Mouse (Mus musculus) forebrain, embryonic 10.5 days (tissue): Measurements from ENCODE around the gene Bdkrb2. TPM values are rescaled to one million over a fixed set of nuclear protein-coding genes. Genes with fewer than 3 reads are reported as not detected.
A peak's percentile ranks its signal among the peaks of the same experiment; 100 is the strongest.

Experiments used
- DNase-seq: peaks from one replicate; pipeline ENCODE4 v3.0.0-alpha.2; 2017; ENCODE audit warnings: low spot score; ENCODE audit errors: extremely low spot score
- H3K27ac ChIP-seq: fragments of 300-500 bp; sonication (generic); 2 replicates; pipeline ENCODE4 v1.5.1; 2016; ENCODE audit warnings: mild to moderate bottlenecking
- H3K27me3 ChIP-seq: fragments of 300-500 bp; sonication (generic); 2 replicates; pipeline ENCODE4 v1.6.1; 2016; ENCODE audit warnings: mild to moderate bottlenecking; ENCODE audit not compliant: poor library complexity, severe bottlenecking
- H3K36me3 ChIP-seq: fragments of 300-500 bp; sonication (generic); replicated peaks from 2 replicates; pipeline ENCODE4 v1.6.1; 2016; ENCODE audit warnings: mild to moderate bottlenecking, moderate library complexity
- H3K4me1 ChIP-seq: fragments of 300-500 bp; sonication (generic); 2 replicates; pipeline ENCODE4 v1.6.1; 2016
- H3K4me3 ChIP-seq: fragments of 300-500 bp; sonication (generic); 2 replicates; pipeline ENCODE4 v1.5.1; 2016; ENCODE audit warnings: mild to moderate bottlenecking, moderate library complexity
- H3K9me3 ChIP-seq: fragments of 300-500 bp; sonication (generic); 2 replicates; pipeline ENCODE4 v1.6.1; 2016; ENCODE audit warnings: mild to moderate bottlenecking, moderate library complexity
- WGBS: fragments of 180-500 bp; shearing (Covaris S2); methylation state at CpG from one replicate; pipeline ENCODE4 v1.1.7; 2016; 5-methylcytosine and 5-hydroxymethylcytosine counted together
- polyA plus RNA-seq: library from polyadenylated mRNA; unstranded; fragments of >200 nt; fragmentation: Nextera tagmentation; extraction: Ambion mirVana; gene quantifications from 2 replicates; pipeline ENCODE4 v1.2.1, GENCODE M21; 2016

Bdkrb2 gene
- polyA plus RNA-seq, 1 experiment from 2014 or later: 0.25 TPM

DNA sequence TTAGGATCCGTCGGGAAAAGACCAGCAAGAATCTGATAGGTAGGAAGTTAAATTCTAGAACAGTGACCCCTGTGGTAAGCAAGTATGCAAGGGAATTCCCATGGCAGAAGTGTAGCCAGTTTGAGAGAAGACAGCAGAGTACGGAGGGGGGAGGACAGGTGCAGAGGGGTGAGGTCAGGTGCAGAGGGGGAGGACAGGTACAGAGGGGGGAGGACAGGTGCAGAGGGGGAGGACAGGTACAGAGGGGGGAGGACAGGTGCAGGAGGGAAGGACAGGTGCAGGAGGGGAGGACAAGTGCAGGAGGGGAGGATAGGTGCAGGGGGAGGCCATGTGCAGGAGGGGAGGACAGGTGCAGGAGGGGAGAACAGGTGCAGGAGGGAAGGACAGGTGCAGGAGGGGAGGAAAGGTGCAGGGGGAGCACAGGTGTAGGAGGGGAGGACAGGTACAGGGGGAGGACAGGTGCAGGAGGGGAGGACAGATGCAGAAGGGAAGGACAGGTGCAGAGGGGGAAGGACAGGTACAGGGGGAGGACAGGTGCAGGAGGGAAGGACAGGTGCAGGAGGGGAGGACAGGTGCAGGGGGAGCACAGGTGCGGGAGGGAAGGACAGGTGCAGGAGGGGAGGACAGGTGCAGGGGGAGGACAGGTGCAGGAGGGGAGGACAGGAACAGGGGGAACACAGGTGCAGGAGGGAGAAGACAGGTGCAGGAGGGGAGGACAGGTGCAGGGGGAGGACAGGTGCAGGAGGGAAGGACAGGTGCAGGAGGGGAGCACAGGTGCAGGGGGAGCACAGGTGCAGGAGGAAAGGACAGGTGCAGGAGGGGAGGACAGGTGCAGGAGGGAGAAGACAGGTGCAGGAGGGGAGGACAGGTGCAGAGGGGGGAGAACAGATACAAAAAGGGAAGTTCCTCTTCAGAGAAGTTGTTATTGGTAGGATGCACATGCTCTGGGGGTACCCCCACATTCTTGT lies 12.9 kb upstream of the Bdkrb2 start:
- H3K4me1 ChIP-seq: peaks cover 21% of the 10 kb centered on the region
- H3K4me3 ChIP-seq: no peak overlapping the region
- 72% methylated on average over 4 of the region's 4 CpGs for WGBS
- H3K27me3 ChIP-seq: no peaks in the 10 kb centered on the region
- H3K27ac ChIP-seq: no peak overlapping the region
- no peaks in the 10 kb centered on the region for H3K9me3 ChIP-seq
- no peak for DNase-seq
- H3K36me3 ChIP-seq: no peaks in the 10 kb centered on the region

DNA sequence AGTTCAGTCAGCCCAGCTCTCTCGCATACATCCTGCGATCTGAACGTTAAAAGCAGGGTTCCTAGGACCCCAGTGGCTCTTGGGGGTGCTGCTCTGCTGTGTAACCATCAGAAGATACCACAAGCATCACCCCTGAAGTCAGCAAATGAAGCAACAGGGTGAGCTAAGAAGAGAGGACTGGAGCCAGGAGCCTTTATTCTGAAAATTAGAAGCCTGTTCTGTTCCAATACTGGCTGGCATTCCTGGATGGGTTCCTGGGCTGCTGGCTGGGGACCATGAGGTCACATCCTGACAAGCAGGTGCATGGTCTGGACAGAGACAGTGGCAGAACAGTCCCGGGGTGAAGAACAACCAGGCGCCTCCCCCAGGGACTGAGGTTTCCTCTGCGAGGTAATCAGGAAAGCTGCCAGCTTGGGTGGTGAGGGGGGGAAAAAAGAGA lies 11.5 kb upstream of the Bdkrb2 start:
- DNase-seq: no peak
- H3K4me3 ChIP-seq: no peak overlapping the region
- 72% methylated on average over 6 of the region's 6 CpGs for WGBS
- H3K9me3 ChIP-seq: no peaks in the 10 kb centered on the region
- H3K4me1 ChIP-seq: peaks cover 21% of the 10 kb centered on the region
- 0 out of 2 replicates have a peak, but pooled peaks cover 1% of the 10 kb centered on the region for H3K27me3 ChIP-seq
- no peaks in the 10 kb centered on the region for H3K36me3 ChIP-seq
- 0 out of 2 replicates have a peak overlapping the region, but pooled peaks have one; percentile 25 for H3K27ac ChIP-seq

DNA sequence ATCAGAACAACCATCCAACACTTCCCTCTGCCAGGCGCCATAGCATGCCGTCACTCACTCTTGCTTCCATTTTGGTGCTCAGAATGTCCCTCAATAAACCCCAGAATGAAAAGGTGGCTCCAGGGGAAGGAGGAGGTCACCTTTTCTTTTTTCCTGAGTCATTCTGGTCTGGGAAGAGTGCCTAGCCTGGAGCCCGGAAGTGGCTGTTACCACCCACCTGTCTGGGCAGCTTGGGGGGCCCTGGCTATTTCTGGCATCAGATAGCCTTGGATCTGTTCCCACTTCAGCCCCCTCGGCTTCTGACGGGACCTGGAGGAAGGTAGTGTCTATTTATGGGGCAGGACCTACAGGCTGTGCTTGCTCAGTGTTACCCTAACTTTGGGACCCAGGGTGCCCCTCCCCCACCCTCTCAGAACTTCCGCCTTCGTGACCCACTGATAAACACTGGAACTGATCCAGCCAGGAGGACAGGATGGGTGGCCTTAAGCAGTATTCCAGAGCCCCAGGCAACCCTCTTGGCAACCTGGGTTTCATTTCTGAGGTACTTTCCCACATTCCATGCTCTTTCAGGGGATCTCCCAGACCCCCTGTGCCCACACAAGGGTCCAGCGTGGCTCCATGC lies 8.8 kb upstream of the Bdkrb2 start:
- no peaks in the 10 kb centered on the region for H3K36me3 ChIP-seq
- H3K4me1 ChIP-seq: peaks cover 21% of the 10 kb centered on the region
- H3K4me3 ChIP-seq: no peak overlapping the region
- DNase-seq: no peak
- WGBS: 78% methylated on average over 8 of the region's 8 CpGs
- no peak overlapping the region for H3K27ac ChIP-seq
- H3K9me3 ChIP-seq: no peaks in the 10 kb centered on the region
- H3K27me3 ChIP-seq: 0 out of 2 replicates have a peak, but pooled peaks cover 5% of the 10 kb centered on the region

DNA sequence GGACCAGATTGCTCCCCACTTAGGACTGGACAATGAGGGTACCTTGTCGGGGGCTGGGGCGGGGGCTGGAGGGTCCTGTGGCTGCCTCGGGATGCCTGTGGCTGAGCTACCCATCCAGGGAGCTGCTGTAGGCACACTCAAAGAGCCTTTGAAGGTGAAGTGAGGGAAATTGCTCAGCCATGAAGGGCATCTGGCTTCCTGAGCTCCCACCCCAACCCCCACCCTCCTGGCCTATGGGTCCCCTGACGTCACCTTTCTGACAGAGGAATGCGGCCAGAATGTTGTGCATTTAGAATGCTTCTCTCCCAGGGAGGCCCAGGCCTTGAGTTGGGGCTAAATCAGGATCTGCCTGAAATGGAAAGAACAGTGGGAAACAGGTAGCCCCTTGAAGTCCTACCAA lies 7.9 kb upstream of the Bdkrb2 start:
- no peak for DNase-seq
- H3K4me1 ChIP-seq: peaks cover 21% of the 10 kb centered on the region
- H3K4me3 ChIP-seq: no peak overlapping the region
- WGBS: 80% methylated on average over 5 of the region's 5 CpGs
- H3K27ac ChIP-seq: no peak overlapping the region
- H3K36me3 ChIP-seq: no peaks in the 10 kb centered on the region
- no peaks in the 10 kb centered on the region for H3K9me3 ChIP-seq
- H3K27me3 ChIP-seq: 0 out of 2 replicates have a peak, but pooled peaks cover 5% of the 10 kb centered on the region

DNA sequence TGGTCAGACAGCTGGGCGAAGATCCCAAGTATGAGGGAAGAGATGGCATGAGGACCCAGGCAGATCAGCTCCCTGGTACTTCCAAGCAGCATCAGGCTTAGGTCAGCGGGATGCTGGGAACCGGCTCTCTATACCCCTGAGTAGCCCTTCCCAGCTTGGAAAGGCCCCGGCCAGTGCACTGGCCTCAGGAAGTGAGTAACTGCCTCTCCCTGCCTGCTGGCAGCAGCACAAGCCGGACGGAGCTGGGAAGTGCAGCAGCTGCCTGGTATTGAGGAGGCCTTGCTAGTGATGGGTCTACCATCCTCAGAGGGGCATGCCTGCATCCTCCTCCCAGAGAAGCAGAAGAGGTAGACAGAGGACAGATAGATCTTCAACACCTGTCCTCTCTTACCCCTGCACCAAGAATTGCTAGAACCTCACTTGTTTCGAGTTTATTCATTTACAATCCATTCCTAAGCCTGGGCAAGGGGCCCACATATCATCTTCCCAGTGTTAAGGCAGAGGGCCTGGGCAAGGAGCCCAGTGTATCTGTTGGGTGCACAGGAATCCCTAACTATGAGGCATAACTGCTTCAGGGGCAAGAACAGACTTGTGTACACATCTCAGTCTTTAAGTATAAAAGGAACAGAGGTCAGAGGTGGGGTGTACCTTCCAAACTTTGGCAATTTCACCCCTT lies 5.6 kb upstream of the Bdkrb2 start:
- WGBS: 65% methylated on average over 7 of the region's 7 CpGs
- H3K27ac ChIP-seq: 0 out of 2 replicates have a peak overlapping the region, but pooled peaks have one; percentile 15
- H3K27me3 ChIP-seq: peaks cover 25% of the 10 kb centered on the region
- DNase-seq: no peak
- no peaks in the 10 kb centered on the region for H3K36me3 ChIP-seq
- H3K4me3 ChIP-seq: no peak overlapping the region
- peaks cover 37% of the 10 kb centered on the region for H3K4me1 ChIP-seq
- H3K9me3 ChIP-seq: no peaks in the 10 kb centered on the region

DNA sequence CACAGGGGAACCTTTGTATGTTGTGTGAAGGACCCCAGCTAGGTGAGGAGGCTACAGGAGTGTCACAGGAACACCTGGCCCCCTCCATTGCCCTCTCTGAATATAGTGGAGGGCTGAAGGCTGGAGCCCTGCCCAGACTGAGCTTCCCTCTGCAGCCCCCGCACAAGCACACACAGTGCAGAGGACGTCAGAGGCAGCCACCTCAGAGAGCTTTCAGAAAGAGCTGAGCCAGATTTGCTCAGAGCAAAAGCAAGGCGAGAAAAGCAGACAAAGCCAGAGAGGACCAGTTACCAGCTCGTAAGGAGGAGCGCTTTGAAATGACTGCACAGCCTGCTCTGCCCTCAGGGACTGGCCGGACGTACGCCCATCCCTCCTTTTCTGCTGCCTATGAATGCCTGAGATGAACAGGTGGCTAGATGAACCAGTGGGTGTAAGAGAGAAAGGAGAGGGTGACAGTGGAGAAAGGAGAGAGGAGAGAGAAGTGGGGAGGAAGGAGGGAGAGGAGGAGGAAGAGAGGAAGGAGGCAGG lies 2.0 kb upstream of the Bdkrb2 start:
- Histone ChIP-seq H3K4me1 (peaks cover 42% of the 10 kb centered on the region), H3K9me3 (no peaks in the 10 kb centered on the region), H3K27me3 (peaks cover 61% of the 10 kb centered on the region), H3K4me3 (no peak overlapping the region), H3K36me3 (no peaks in the 10 kb centered on the region), H3K27ac (no peak overlapping the region)
- no peak for DNase-seq
- 55% methylated on average over 8 of the region's 8 CpGs for WGBS

DNA sequence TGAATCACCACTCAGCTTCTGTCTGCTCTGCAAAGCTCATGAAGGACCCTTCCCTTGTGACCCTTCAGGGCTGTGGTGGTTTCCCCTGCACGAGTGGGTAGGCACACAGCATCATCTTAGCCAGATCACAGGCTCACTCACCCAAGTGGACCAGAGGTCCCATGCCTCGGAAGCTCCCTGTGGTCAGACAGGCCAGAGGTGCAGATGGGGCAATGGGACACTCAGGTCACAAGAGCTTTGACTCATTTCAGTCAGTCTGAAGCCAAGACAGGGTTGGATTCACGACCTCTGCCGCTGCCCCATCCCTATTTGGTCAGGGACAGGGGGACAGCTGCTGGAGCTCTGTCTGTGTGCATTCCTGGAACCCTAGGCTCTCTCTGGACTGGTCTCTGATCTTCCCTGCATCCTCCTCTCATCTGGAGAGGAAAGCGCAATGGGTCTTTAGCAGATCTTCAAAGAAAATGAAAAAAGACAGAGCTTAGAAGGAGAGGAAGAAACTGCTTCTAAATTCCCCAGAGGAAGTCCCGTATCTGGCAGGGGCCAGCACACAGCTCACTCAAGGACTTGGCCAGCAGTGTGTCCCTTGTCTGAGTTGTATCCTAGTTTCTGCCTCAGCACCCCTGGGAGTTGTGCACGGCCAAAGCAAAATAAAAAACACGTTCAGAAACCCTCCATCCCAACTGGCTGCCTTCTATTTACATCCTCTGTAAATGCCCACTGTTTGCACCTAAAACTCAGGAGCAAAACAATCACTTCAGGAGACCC lies 788 bp upstream of the Bdkrb2 start:
- H3K27ac ChIP-seq: no peak overlapping the region
- peaks cover 6% of the 10 kb centered on the region; the same call in 1 of the 2 replicates for H3K9me3 ChIP-seq
- H3K27me3 ChIP-seq: peaks cover 56% of the 10 kb centered on the region
- no peak for DNase-seq
- H3K4me3 ChIP-seq: peak overlapping the region; percentile 52
- no peaks in the 10 kb centered on the region for H3K36me3 ChIP-seq
- peaks cover 35% of the 10 kb centered on the region for H3K4me1 ChIP-seq
- 39% methylated on average over 8 of the region's 8 CpGs for WGBS

DNA sequence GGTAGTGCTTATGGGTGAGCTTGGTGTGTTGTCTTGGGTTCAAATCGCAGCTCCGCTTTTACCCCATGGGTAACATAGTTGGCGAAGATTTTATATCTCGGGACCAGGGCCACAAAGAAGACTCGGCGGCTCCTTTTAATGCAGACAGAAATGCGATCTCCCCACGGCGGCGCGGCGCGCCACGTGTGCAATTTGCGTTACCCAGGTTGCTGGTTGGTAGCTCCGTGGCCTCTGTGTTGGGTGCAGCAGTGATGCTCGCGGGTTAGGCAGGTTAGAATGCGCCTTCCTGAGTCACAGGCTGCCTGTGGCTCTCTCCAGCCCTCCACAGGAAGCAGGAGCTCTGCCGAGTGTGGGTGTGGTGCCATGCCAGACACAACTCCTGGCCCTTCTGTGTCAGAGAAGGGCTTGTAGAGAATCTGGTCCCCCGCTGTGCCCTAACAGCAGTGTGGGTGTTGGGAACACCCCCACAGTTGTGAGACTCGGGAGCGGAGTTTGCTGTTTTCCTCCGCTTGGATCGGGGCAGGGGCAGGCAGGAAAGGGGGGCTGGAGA lies 775 bp downstream of the Bdkrb2 start:
- Histone ChIP-seq H3K9me3 (peaks cover 7% of the 10 kb centered on the region; the same call in 1 of the 2 replicates), H3K27me3 (peaks cover 56% of the 10 kb centered on the region), H3K27ac (no peak overlapping the region; the same call in 1 of the 2 replicates), H3K36me3 (no peaks in the 10 kb centered on the region), H3K4me3 (peak overlapping the region; percentile 52), H3K4me1 (peaks cover 35% of the 10 kb centered on the region)
- 10% methylated on average over 25 of the region's 25 CpGs for WGBS
- no peak for DNase-seq

DNA sequence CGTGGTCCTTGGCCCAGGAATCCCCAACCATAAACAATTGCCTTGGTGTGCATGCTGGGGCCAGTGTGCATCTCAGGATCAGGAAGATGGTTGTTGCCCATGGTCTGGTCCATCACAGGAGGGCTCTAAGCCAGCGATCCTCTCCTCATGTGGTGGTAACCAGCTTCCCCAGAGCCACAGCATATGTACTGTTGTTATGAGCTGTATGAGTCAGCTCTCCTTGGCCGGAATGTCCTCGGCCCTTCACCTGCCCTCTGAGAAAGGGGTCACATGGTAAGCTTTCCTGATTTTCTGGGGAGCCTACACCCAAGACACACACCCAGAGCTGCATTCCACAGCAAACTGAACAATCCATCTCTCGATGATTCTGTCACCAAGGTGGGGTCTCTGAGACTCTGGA lies 2.2 kb downstream of the Bdkrb2 start:
- Histone ChIP-seq H3K4me3 (no peak overlapping the region), H3K9me3 (peaks cover 7% of the 10 kb centered on the region; the same call in 1 of the 2 replicates), H3K4me1 (peaks cover 35% of the 10 kb centered on the region), H3K27me3 (peaks cover 56% of the 10 kb centered on the region), H3K36me3 (no peaks in the 10 kb centered on the region), H3K27ac (no peak overlapping the region)
- no peak for DNase-seq
- WGBS: 74% methylated on average over 5 of the region's 5 CpGs

DNA sequence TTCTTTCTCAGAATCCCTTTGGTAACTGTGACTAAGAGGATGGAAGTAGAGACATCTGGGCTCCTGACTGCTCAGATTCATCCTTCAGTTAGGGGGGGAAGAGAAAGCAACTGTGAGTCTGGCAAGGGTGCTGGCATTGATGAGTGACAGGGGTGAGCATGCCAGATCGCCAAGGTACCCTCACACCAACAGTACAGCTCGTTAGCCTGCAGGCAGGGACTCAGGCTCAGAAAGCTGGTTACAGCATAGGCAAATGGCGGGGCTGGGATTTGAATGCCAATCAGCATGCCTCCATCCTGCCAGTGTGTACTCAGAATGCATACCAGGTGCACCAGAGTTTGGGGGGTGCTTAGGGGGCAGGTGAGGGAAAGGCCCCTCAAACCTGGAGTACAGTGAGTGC lies 8.8 kb downstream of the Bdkrb2 start:
- H3K9me3 ChIP-seq: peaks cover 4% of the 10 kb centered on the region; the same call in 1 of the 2 replicates
- WGBS: 67% methylated on average over 3 of the region's 3 CpGs
- peaks cover 10% of the 10 kb centered on the region for H3K4me1 ChIP-seq
- no peaks in the 10 kb centered on the region for H3K36me3 ChIP-seq
- H3K27me3 ChIP-seq: no peaks in the 10 kb centered on the region
- H3K27ac ChIP-seq: no peak overlapping the region
- DNase-seq: no peak
- no peak overlapping the region for H3K4me3 ChIP-seq

DNA sequence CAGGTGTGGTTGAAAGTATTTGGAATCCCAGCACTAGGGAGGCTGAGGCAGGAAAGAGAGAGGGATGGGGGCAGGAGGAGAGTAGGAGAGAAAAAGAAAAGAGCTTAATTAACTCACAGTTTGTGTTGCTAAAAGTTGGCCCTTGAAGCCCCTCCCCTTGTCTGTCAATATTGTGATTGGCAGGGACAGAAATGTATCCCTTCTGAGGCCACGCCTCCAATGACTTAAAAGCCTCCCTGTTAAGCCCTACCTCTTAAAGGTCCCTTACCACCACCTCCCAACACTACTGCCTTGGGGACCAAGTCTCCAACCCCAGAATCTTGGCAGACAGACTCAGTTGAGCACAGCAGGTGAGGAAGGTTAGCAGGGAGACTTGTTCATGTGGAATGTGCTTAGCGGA lies 9.6 kb downstream of the Bdkrb2 start:
- DNase-seq: no peak
- Histone ChIP-seq H3K9me3 (no peaks in the 10 kb centered on the region), H3K36me3 (no peaks in the 10 kb centered on the region), H3K4me3 (no peak overlapping the region), H3K4me1 (peaks cover 10% of the 10 kb centered on the region), H3K27me3 (no peaks in the 10 kb centered on the region), H3K27ac (no peak overlapping the region)
- WGBS: 81% methylated on average over 2 of the region's 2 CpGs
